In genomic region chr4:125350056-125350455, GRCm38 (mm10) we compare ENCODE assay signal across 6 mouse cellular contexts.
"Had no signal": no experiment of that assay in that cellular context is flagged by ENCODE, and none has a peak within 500 bp of the region (broad histone marks: within the 10 kb centered on the region; RNA-seq: fewer than 3 reads in every experiment).

No protein-coding gene starts in this region.

- DNase-seq: lung, adult 2 months; lung, postnatal 14 days; right cerebral cortex, postnatal 14 days; thymus, adult 2 months; thymus, postnatal 25 days; thymus, postnatal 4 days had no signal
